Mouse (Mus musculus) fibroblast of lung, adult 2 months (primary cell): ENCODE results near the gene Thap12.

Experiments used
- DNase-seq: peaks from one replicate; pipeline ENCODE4 v3.0.0-alpha.2; 2011; ENCODE audit warnings: low read depth

Thap12 gene

DNA sequence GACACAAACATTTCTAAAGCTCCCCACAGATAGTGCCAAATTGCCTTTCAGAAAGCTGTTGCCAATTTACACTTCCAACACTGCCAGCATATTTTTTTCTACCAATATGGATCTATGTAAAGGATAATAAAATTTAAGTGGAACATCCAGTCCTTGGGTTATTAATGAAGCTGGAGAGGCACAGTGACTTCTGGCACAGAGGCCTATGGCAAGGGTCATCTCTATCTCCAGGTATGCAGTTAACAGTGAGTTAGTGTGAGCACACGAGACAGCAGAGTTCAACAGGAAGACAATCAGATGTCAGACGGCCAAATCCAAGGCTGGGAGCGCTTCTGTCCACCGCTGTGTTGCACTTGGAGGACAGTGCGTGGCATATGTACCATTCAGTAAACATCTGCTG lies 4.9 kb upstream of the Thap12 start:
- no peak for DNase-seq

DNA sequence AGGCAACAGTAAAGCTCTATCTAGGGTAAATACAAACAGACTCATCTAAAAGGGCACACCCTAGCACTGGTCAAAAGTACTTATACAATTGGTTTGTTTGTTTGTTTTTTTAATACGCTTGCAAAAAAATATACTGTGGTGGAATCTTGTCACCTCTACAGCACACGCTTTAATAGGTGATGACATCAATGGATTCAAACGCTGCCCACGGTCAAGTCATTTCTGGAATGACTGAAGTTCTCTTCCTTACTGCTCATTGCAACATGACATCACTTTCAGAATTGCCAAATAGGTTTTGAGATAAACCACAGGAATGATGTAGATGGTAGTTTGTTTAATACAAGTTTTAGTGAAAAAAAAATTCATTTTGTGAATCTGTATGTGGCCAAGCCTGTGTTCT lies 4.3 kb upstream of the Thap12 start:
- DNase-seq: no peak

GRCm38 (mm10) chr7:98701771-98702170 lies 1.1 kb upstream of the Thap12 start:
- DNase-seq: no peak

DNA sequence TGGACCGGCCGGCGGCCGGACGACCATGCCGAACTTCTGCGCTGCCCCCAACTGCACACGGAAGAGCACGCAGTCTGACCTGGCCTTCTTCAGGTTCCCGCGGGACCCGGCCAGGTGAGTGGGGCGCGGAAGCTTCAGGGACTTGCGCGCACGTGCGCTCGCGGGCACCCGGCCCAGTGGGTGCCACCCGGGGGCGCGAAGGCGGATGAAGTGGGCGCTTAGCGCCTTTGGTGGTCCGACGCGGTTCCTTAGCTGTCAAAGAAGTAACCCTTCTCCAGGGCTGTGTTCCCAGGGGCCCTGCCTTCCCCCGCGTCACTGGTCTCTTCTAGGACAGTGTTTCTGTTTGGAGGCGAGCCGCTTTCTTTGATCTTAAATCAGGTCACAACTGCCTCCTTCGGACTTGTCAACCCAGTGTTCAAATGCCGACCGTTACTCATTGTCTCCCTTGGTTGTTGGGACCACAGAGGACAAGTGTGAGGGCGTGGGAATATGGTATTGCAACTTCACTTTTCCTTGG lies 520 bp downstream of the Thap12 start:
- DNase-seq: no peak

DNA sequence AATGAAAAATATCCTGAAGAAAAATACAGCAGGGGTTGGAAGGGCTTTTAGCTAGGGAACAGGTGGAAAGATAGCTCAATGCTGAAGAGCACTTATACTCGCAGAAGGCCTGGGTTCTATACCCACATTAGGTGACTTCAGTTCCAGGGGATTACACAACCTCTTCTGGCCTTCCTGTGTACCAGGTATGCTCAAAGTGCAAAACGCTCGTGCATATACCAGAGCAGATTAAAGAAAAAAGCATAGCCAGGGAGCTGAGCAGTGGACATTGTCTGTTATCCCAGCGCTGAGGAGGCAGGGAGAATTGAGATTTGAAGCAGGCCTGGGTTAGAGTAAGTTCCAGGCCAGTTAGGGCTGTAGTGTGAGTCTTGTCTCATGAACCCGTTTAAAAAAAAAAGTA lies 1.4 kb downstream of the Thap12 start:
- DNase-seq: no peak

DNA sequence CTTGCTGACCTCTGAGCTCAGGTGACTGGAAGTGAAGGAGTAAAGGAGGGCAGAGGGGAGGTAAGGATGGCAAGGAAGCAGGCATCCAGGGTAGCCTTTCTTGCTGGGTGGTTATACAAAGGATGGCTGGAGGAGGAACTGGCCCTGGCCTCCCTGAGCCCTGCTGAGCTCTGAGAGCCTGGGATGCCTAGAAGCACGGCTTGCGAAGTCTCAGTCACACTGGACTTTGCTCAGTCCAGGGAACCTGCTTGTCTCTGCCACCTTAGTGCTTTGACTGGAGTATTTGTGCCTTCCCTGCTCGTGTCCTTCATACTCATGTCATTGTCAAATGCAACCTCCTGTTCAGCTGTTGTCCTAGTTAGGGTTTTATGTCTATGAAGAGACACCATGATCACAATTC lies 10.8 kb downstream of the Thap12 start:
- no peak for DNase-seq

DNA sequence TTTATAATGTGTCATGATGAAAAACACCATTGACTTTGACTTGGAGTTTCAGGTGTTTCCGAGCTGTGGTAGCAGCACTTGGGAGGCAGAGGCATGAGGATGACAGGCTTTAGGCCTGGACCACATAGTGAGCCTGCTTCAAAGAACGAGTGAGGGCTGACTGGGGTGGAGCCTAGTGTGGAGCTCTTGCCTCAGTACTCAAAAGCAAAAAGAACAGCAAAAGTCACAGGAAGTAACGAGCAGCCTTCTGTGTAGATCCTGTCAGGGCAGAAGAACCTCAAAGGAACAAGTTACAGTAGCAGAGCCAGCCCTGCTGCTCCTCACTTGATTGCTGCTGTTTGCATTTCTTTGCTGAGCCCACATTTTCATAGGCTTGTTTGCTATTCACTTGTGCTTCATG lies 14.5 kb downstream of the Thap12 start:
- no peak for DNase-seq

- DNase-seq: no peak
These were observed 16.9 kb downstream of the Thap12 start for GRCm38 (mm10) chr7:98719761-98720160.

DNA sequence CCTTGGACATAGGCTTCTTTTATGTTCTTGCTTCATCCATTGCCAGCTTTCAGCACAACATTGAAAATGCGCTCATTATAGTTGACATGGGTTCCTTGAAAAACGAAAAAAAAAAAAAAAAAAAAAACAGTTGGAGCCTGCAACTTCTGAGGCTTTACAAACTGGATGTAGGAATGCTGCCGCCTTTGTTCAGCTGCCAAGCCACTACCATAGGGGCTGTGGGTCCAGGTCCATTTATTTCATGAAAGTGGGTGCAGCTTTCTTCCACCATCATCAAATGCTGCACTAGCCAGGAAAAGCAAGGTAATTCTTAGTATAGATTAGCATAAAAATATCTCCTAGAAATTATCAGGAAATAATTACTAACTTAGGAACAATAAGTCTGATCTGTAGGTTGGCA lies 17.8 kb downstream of the Thap12 start:
- no peak for DNase-seq

GRCm38 (mm10) chr7:98721172-98721571 lies 18.3 kb downstream of the Thap12 start:
- DNase-seq: no peak

- DNase-seq: no peak
These were observed 18.7 kb downstream of the Thap12 start for GRCm38 (mm10) chr7:98721623-98722022.

GRCm38 (mm10) chr7:98725686-98726195 lies 22.8 kb downstream of the Thap12 start:
- no peak for DNase-seq

- DNase-seq: no peak
These were observed 25.1 kb downstream of the Thap12 start for GRCm38 (mm10) chr7:98727986-98728385.

GRCm38 (mm10) chr7:98728499-98728898 lies 25.6 kb downstream of the Thap12 start:
- no peak for DNase-seq

GRCm38 (mm10) chr7:98729661-98730271 lies 26.9 kb downstream of the Thap12 start:
- DNase-seq: no peak

DNA sequence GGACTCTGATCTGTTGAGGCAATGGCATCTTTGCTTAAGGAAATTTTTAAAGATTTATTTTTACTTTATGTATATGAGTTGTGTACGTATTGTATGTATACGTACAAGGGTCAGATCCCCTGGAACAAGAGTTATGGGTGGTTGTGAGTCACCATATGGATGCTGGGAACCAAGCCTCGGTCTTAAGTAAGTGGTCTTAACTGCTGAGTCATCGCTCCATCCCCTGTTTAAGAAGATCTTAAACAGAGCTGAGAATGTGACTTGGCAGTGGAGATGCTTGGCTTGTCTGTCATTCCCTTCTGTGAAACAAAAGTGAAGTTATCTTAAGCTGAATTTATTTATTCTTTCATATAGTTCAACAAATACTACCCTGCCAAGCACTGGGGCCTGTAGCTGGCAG lies 31.1 kb downstream of the Thap12 start:
- no peak for DNase-seq

- no peak for DNase-seq
These were observed 32.0 kb downstream of the Thap12 start for GRCm38 (mm10) chr7:98734876-98735275.

- DNase-seq: no peak
These were observed 34.1 kb downstream of the Thap12 start for GRCm38 (mm10) chr7:98736780-98737550.

- no peak for DNase-seq
These were observed 37.5 kb downstream of the Thap12 start for GRCm38 (mm10) chr7:98740363-98740762.

DNA sequence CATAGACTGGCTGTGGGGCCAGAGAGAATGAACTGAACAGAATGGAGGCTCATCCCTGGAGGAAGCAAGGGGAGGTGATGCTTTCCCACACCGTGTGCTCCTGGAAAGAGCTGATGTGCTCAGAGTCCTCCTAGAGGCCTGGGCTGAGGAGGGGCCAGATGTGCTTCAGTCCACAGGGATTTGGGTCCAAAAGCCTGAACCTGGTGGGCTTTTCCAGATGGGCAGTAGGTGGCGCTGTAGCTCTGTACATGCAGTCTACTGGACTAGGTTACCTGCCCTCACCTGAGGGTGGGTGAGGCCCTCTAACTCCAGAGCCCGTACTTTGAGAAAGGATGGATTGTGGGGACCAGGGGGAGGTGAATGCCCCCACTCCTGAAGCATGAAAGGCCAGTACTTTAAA lies 40.4 kb downstream of the Thap12 start:
- DNase-seq: no peak

- no peak for DNase-seq
These were observed 47.5 kb downstream of the Thap12 start for GRCm38 (mm10) chr7:98750404-98750803.

- DNase-seq: no peak
These were observed 49.8 kb downstream of the Thap12 start for GRCm38 (mm10) chr7:98752680-98753079.

DNA sequence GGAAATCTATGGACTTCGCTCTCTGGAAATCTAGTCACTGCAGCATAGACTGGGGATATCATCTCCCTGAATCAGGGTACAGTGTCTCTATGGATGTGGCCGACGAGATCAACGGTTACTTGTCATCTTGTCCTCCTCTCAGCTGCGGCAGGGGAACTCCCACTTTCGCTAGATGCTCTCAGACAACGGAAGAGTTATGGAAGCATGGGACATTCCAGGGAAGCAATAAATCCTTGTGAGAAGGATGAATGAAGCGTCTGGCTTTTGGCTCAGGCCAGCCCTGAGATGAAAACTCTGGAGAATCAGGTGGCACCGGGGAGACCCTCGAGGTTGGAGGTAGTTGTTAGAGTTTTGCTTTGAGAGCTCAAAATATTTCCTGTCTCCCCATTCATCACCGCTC lies 53.1 kb downstream of the Thap12 start:
- no peak for DNase-seq
